Mouse (Mus musculus): ENCODE results near the gene Eif2ak4.

DNA sequence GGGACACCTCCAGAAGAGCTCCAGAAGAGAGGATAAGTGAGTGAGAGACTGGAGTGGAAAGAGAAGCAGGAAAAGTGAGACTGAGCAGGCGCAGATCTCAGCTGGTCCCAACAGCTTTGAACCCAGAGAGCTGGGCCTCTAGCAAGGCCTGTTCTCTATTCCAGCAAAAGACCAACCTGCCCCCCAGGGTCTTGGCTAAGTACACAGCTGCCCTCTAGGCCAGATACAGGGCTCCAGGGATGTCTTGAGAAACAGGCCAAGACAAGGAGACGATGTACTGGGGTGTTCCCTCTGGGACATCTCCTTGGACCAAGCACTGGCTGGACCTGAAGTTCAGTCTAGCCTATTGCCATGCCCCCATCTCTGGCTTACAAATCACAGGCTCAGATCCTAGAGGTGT, 111.8 kb downstream of the Eif2ak4 start:
- TF ChIP-seq CTCF (IDR thresholded peaks at IDR 0.05; ENCODE audit: control insufficient read depth, insufficient read depth, low read length) (no peak), POLR2A (IDR thresholded peaks at IDR 0.05; ENCODE audit: borderline replicate concordance, control insufficient read depth, low read depth, low read length) (no peak)
